ENCODE assay signal across 1 mouse cellular context in genomic region chr6:146674881-146675536, GRCm38 (mm10).
TF ChIP-seq lines count a peak whose summit lies in the region.

No protein-coding gene starts in this region.

TF ChIP-seq in CH12.LX, 34 proteins besides CTCF, POLR2A, EP300 and RAD21 (continued from another document):
- TF ChIP-seq CHD2 (IDR thresholded peaks at IDR 0.05; ENCODE audit: low read length) = peak; percentile 80
- no peak for TF ChIP-seq NRF1 (IDR thresholded peaks at IDR 0.05; ENCODE audit: low read depth, low read length)
- TF ChIP-seq ZKSCAN1 (IDR thresholded peaks at IDR 0.05; ENCODE audit: borderline replicate concordance, low read depth, low read length) = no peak
- TF ChIP-seq ELF1 (IDR thresholded peaks at IDR 0.05; ENCODE audit: low read depth, low read length) = peak; percentile 25; the same call in 1 of the 2 replicates
- TF ChIP-seq MXI1 (IDR thresholded peaks at IDR 0.05; ENCODE audit: low read depth, low read length) = 0 out of 2 replicates have a peak, but pooled peaks have one; percentile 61
- no peak for TF ChIP-seq MAX (IDR thresholded peaks at IDR 0.05; ENCODE audit: low read length)
- TF ChIP-seq JUND (conservative IDR thresholded peaks at IDR 0.05; ENCODE audit: low read depth, low read length) = peak; percentile 100
- TF ChIP-seq MEF2A (IDR thresholded peaks at IDR 0.05; ENCODE audit: borderline replicate concordance, low read depth, low read length) = peak; percentile 100
- no peak for TF ChIP-seq NELFE (IDR thresholded peaks at IDR 0.05; ENCODE audit: low read depth, low read length)
- TF ChIP-seq BHLHE40 (IDR thresholded peaks at IDR 0.05; ENCODE audit: low read depth, low read length) = peak; percentile 82
- TF ChIP-seq SIN3A (IDR thresholded peaks at IDR 0.05; ENCODE audit: low read length) = 0 out of 2 replicates have a peak, but pooled peaks have one; percentile 57
- no peak for TF ChIP-seq ZC3H11A (IDR thresholded peaks at IDR 0.05; ENCODE audit: low read depth, low read length)
- TF ChIP-seq CHD1 (IDR thresholded peaks at IDR 0.05; ENCODE audit: low read depth, low read length) = peak; percentile 59; the same call in 1 of the 2 replicates
- no peak for TF ChIP-seq E2F4 (IDR thresholded peaks at IDR 0.05; ENCODE audit: insufficient replicate concordance, low read depth, low read length)
- no peak; the same call in none of the 2 replicates for TF ChIP-seq HCFC1 (IDR thresholded peaks at IDR 0.05; ENCODE audit: low read depth, low read length)
- no peak for TF ChIP-seq SMC3 (IDR thresholded peaks at IDR 0.05; ENCODE audit: low read depth, low read length)
- no peak for TF ChIP-seq KAT2A (IDR thresholded peaks at IDR 0.05; ENCODE audit: insufficient replicate concordance, low read length)
- peak; percentile 99 for TF ChIP-seq IRF4 (IDR thresholded peaks at IDR 0.05; ENCODE audit: low read depth, low read length)
- no peak for TF ChIP-seq MAZ (IDR thresholded peaks at IDR 0.05; ENCODE audit: low read depth, low read length)
- TF ChIP-seq USF1 (IDR thresholded peaks at IDR 0.05; ENCODE audit: low read depth, low read length) = no peak
- TF ChIP-seq TBP (conservative IDR thresholded peaks at IDR 0.05; ENCODE audit: low read depth, low read length) = peak; percentile 56; the same call in 1 of the 2 replicates
- TF ChIP-seq RCOR1 (conservative IDR thresholded peaks at IDR 0.05; ENCODE audit: low read depth, low read length) = peak; percentile 88; the same call in 1 of the 2 replicates
- no peak for TF ChIP-seq USF2 (conservative IDR thresholded peaks at IDR 0.05; ENCODE audit: low read depth, low read length)
- peak; percentile 100 for TF ChIP-seq ETS1 (conservative IDR thresholded peaks at IDR 0.05; ENCODE audit: low read depth, low read length)
- TF ChIP-seq MYC (IDR thresholded peaks at IDR 0.05; ENCODE audit: low read depth, low read length) = peak; percentile 80
- TF ChIP-seq TCF12 (IDR thresholded peaks at IDR 0.05; ENCODE audit: low read depth, low read length) = peak; percentile 76
